Mouse (Mus musculus) c-Kit-negative CD71-positive TER-119-positive erythroid progenitor cells, embryonic 14.5 days (primary cell): ENCODE results near the gene Chrm5.

Experiments used
- DNase-seq: peaks from one replicate; pipeline ENCODE4 v3.0.0-alpha.2; 2013; ENCODE audit warnings: low read depth, low spot score

Gene Chrm5

DNA sequence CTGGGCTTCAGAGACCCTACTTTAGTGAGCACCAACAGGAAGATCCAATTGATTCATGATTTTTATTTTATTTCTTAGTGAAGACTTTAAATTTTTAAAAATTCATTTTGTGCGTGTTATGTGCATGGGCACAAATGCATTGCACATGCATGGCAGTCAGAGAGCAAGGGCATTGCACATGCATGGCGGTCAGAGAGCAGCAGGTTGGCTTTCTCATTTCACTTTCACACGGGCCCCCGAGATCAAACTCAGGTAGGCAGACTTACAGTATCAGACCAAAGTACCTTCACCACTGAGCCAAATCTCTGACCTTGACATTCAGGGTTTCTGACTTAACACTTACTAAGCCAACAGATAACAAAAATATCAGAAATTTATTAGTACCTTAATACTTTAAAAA lies 50.9 kb downstream of the Chrm5 start:
- DNase-seq: no peak
